Comparison of ENCODE assay signal across 8 mouse cellular contexts in the genomic region with DNA sequence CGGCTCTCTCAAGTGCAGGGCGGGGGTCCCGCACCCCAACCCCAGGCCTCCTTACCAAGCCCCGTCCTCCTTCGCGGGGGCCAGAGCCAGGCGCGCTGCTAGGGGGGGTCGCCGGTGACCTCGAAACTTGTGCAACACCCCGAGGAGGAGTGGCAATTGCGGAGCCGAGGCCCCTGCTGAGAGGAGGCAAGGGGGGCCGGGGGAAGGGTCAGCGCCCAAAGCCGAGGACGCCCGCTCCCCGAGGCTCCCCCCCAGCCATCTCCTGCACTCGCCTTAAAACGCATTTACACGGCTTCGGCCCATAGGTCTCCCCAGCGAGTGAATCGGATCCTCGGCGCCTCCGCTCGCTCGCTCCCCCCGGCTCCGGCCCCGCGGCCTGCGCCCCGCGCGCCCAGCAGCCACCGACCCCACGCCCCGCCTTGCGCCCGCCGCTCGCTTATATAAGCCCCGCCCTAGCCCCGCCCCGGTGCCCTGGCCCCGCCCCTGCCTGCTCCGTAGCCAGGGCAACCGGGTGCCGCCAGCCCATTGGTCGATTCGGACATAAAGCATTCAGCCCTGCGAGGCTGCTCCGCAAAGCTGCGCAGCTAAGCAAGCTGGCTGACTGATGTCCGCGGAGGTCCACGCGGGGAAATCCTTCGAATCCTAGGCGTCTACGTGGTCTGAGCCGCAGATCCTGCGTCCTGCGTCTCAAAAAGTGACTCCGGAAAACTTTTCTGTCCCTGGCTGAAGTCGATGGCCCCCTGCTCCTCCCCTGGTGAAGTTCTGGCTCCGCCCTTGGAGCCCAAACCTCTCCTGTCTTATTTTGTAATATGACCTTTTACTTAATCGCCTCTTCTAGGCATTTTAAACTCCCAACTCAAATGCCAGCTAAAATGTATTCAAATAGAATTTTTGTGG. TPM values are rescaled to one million over a fixed set of nuclear protein-coding genes. Genes with fewer than 3 reads are reported as not detected.
DNase-seq lines count a peak whose midpoint lies in the region; ATAC-seq lines count a peak whose summit lies in the region.

Gene Azin2 (minus strand): TSS at position 414 of the 897 bp plus-strand sequence.

- peak within 1 kb of the TSS; percentile 78 for H3K4me3 ChIP-seq in forebrain, embryonic 10.5 days
- peak within 1 kb of the TSS; percentile 72 to 75 for H3K4me3 ChIP-seq in heart, embryonic 14.5 days (ENCODE audit: control insufficient read depth in 1 of 2, insufficient read depth in 1 of 2, low read depth in 1 of 2, low read length in 2 of 2)
- H3K4me3 ChIP-seq in liver, embryonic 12.5 days, result peak within 1 kb of the TSS; percentile 55

- under 1% methylated on average over 72 of the region's 72 CpGs for WGBS in forebrain, embryonic 10.5 days
- under 1% methylated on average over 69 of the region's 72 CpGs for WGBS in heart, embryonic 14.5 days
- WGBS in liver, embryonic 12.5 days (ENCODE audit: insufficient replicate concordance), result under 1% methylated on average over 71 of the region's 72 CpGs

- ATAC-seq in CD4-positive, CD25-positive, alpha-beta regulatory T cell, adult 4 months, result peak; percentile 96
- ATAC-seq in heart, embryonic 14.5 days (ENCODE audit: insufficient number of reproducible peaks, insufficient read depth, low FRiP score, low read depth), result peak; percentile 92
- ATAC-seq in liver, embryonic 12.5 days, result peak; percentile 82

- peaks cover 49% of the 10 kb centered on the region for H3K27me3 ChIP-seq in forebrain, embryonic 10.5 days (ENCODE audit: poor library complexity, severe bottlenecking)
- H3K27me3 ChIP-seq in heart, embryonic 14.5 days (ENCODE audit: control insufficient read depth, insufficient read depth, low read length), result peaks cover 19% of the 10 kb centered on the region
- peaks cover 95% of the 10 kb centered on the region for H3K27me3 ChIP-seq in liver, embryonic 12.5 days (replicated peaks)
- H3K27me3 ChIP-seq in splenic B cell, adult 2 months (ENCODE audit: control insufficient read depth, insufficient read depth, low read length, poor library complexity, severe bottlenecking), result peaks cover 1% of the 10 kb centered on the region; the same call in 1 of the 2 replicates

- H3K9ac ChIP-seq in heart, embryonic 14.5 days (ENCODE audit: low read length), result peak within 1 kb of the TSS; percentile 87
- peak within 1 kb of the TSS; percentile 55 for H3K9ac ChIP-seq in liver, embryonic 12.5 days

- no peaks in the 10 kb centered on the region for H3K36me3 ChIP-seq in forebrain, embryonic 10.5 days (replicated peaks)
- H3K36me3 ChIP-seq in heart, embryonic 14.5 days (ENCODE audit: control insufficient read depth, insufficient read depth, low read length), result no peaks in the 10 kb centered on the region
- H3K36me3 ChIP-seq in liver, embryonic 12.5 days, result no peaks in the 10 kb centered on the region
- H3K36me3 ChIP-seq in splenic B cell, adult 2 months (ENCODE audit: control insufficient read depth, insufficient read depth, low read length, poor library complexity, severe bottlenecking), result no peaks in the 10 kb centered on the region

- DNase-seq in c-Kit-positive CD71-negative TER-119-negative erythroid progenitor cells, embryonic 14.5 days (ENCODE audit: low read depth), result peak; percentile 61
- DNase-seq in forebrain, embryonic 10.5 days (ENCODE audit: extremely low spot score, low spot score), result peak; percentile 98
- DNase-seq in kidney, postnatal 10 days, result peak; percentile 97
- DNase-seq in naive thymus-derived CD4-positive, alpha-beta T cell, adult 2 months (ENCODE audit: low read depth), result peak; percentile 91
- DNase-seq in splenic B cell, adult 2 months (ENCODE audit: low read depth, low spot score), result peak; percentile 91

- peaks cover 52% of the 10 kb centered on the region for H3K4me1 ChIP-seq in forebrain, embryonic 10.5 days
- peaks cover 16 to 25% of the 10 kb centered on the region in 2 experiments for H3K4me1 ChIP-seq in heart, embryonic 14.5 days (ENCODE audit: control insufficient read depth in 2 of 2, insufficient read depth in 2 of 2, low read length in 2 of 2)
- peaks cover 12% of the 10 kb centered on the region for H3K4me1 ChIP-seq in liver, embryonic 12.5 days

- no peaks in the 10 kb centered on the region for H3K9me3 ChIP-seq in forebrain, embryonic 10.5 days
- no peaks in the 10 kb centered on the region for H3K9me3 ChIP-seq in heart, embryonic 14.5 days (ENCODE audit: control insufficient read depth, low read length)
- H3K9me3 ChIP-seq in liver, embryonic 12.5 days (replicated peaks), result no peaks in the 10 kb centered on the region

- peak within 1 kb of the TSS; percentile 92 for H3K27ac ChIP-seq in forebrain, embryonic 10.5 days
- no peak within 1 kb of the TSS for H3K27ac ChIP-seq in heart, embryonic 14.5 days (replicated peaks in 1 of 2; ENCODE audit: control insufficient read depth in 1 of 2, insufficient read depth in 1 of 2, low read depth in 2 of 2, low read length in 2 of 2)
- no peak within 1 kb of the TSS for H3K27ac ChIP-seq in liver, embryonic 12.5 days

- peak within 1 kb of the TSS; percentile 97 for H3K4me2 ChIP-seq in heart, embryonic 14.5 days (ENCODE audit: low read length)
- H3K4me2 ChIP-seq in liver, embryonic 12.5 days, result peak within 1 kb of the TSS; percentile 78

RNA-seq across cellular contexts. Expression of gene Azin2, which starts in this region (rescaled TPM):
- under 1 TPM in 1 of 2 experiments, not detected in 1; 0.66 TPM for polyA plus RNA-seq in CD4-positive, CD25-positive, alpha-beta regulatory T cell, adult 4 months (2017; shearing (Covaris generic))
- polyA plus RNA-seq in forebrain, embryonic 10.5 days (2016; fragmentation: Nextera tagmentation; extraction: Ambion mirVana), result 10.5 and 12.0 TPM in 2 replicates
- 6.2 and 7.4 TPM in 2 replicates for polyA plus RNA-seq in heart, embryonic 14.5 days (2014; fragmentation: Nextera tagmentation; extraction: Ambion mirVana)
- polyA plus RNA-seq in liver, embryonic 12.5 days (2016; fragmentation: Nextera tagmentation; extraction: Ambion mirVana), result 2.0 and 2.5 TPM in 2 replicates

Comparison
In these comparisons a context has a peak if more than half of its experiments do, and no peak if none do; other contexts are left out.
1. Peak in ATAC-seq in CD4-positive, CD25-positive, alpha-beta regulatory T cell, adult 4 months; RNA of the gene not detected or under 1 TPM.